Mouse (Mus musculus) Patski (cell line): ENCODE results near the gene Paf1. TPM values are rescaled to one million over a fixed set of nuclear protein-coding genes. Genes with fewer than 3 reads are reported as not detected.

ENCODE experiments used
- ATAC-seq: fragments of 100-300 bp; one replicate; pipeline ENCODE4 v1.8.0; 2021
- CTCF ChIA-PET: fragments of 350-600 bp; sonication (Branson Sonifier 250); formaldehyde crosslinking; loops from one replicate; lab custom pipeline; 2022; ENCODE audit warnings: inconsistent platforms; lab: Charles Lee
- POLR2A ChIA-PET: fragments of 350-600 bp; sonication (Branson Sonifier 250); formaldehyde crosslinking; loops from one replicate; lab custom pipeline; 2022; ENCODE audit warnings: antibody characterized with exemption, inconsistent platforms; lab: Charles Lee
- DNase-seq: peaks from one replicate; pipeline ENCODE4 v3.0.0-alpha.2; 2011; ENCODE audit warnings: low read depth, low spot score
- H3K27me3 ChIP-seq: fragments of 371-371 bp; one replicate; pipeline ENCODE4 v1.5.1; 2021
- CTCF ChIP-seq: fragments of 100-300 bp; IDR thresholded peaks from one replicate; pipeline ENCODE4 v1.5.1; 2021
- in situ Hi-C: fragments of 300-500 bp; cut with MboI; formaldehyde crosslinking; loops from 3 replicates; pipeline ENCODE4 v1.11.1; 2018; ENCODE audit warnings: low pct_unique_long_range_greater_than_20kb, mixed read lengths
- polyA plus RNA-seq: library from polyadenylated mRNA; unstranded; gene quantifications from one replicate; pipeline ENCODE4 v1.2.3, GENCODE M21; 2021

The Paf1 gene
- polyA plus RNA-seq, 1 experiment from 2014 or later = 104 TPM

DNA sequence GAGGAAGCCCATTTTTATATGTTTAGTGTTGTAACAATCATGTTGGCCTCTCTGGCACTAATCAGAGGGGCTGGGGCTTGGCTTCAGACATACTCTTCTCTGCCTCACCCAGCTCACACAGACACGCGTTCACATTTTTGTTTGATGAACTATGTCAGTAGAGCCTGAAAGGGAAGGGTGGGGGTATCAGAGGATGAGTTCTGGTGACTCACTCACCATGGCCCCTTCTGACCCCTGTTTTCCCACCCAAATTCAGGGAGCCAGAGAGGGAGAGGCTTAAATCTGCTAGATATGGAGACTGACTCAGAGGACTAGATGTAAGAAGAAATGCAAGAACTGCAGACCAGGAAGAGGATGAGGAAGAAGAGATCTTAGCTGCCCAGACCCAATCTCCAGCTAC, 26.7 kb downstream of the Paf1 start:
- CTCF ChIA-PET = interaction anchor here (1.4 kb wide), 1 partner anchor 12 kb away, joined by 10 read pairs; no protein-coding TSS in a partner anchor
- in situ Hi-C loops = no loop called here
- TF ChIP-seq CTCF = no peak

DNA sequence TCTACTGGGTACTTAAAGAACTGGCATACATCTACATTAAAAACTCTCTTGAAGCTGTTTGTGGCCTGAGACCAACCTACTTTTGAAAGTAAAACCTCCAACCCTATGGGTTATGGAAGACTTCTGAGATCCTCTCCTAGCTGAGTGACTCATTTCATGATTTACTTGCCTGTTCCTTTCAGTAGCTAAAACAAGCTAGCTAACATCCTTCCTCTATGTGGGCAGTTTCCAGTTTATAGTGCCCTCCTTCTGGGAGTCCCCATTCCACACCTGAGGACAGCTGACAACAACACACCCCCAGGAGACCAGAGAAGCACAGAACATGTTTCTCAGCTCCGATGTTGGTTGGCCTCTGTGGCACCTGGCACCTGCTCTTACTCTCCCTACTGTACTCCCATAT, 30.3 kb downstream of the Paf1 start:
- ChIA-PET CTCF (interaction anchor here (1.0 to 1.6 kb wide), 2 partner anchors 14 to 174 kb away, joined by 3 read pairs; partner anchors contain the start of gene Gmfg), POLR2A (interaction anchor here (1.1 kb wide), 1 partner anchor 12 kb away, joined by 6 read pairs; no protein-coding TSS in a partner anchor)
- DNase-seq = no peak
- no peaks in the 10 kb centered on the region for H3K27me3 ChIP-seq
- in situ Hi-C loops = no loop called here
- TF ChIP-seq CTCF = no peak
- ATAC-seq = no peak

More for the DNA sequence above, 26.7 kb downstream of the Paf1 start:
- POLR2A ChIA-PET = interaction anchor here (0.5 kb wide), 1 partner anchor 1358 kb away, joined by 3 read pairs; no protein-coding TSS in a partner anchor
- ATAC-seq (peak; percentile 4), DNase-seq (no peak)
- no peaks in the 10 kb centered on the region for H3K27me3 ChIP-seq

DNA sequence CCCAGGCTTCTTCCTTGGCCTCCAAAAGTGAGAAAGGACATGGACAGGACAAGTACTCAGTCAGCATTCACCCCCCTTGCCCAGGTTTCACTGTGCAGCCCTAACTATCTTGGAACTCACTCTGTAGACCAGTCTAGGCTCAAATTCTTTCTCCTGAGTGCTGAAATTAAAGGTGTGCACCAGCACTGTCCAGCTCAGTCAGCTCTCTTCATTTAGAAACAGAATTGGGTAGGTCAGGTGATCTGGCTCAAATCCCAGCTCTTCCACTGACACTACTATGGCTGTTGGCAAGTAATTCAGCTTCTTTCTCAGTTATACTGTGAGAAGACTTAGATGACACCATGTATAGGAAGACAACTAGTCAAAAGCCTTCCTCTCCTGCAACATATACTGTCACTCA, 35.0 kb downstream of the Paf1 start:
- in situ Hi-C loops = no loop called here
- DNase-seq (no peak), ATAC-seq (no peak)
- TF ChIP-seq CTCF = no peak
- POLR2A ChIA-PET = no interaction called here
- CTCF ChIA-PET = no interaction called here
- H3K27me3 ChIP-seq = no peaks in the 10 kb centered on the region

DNA sequence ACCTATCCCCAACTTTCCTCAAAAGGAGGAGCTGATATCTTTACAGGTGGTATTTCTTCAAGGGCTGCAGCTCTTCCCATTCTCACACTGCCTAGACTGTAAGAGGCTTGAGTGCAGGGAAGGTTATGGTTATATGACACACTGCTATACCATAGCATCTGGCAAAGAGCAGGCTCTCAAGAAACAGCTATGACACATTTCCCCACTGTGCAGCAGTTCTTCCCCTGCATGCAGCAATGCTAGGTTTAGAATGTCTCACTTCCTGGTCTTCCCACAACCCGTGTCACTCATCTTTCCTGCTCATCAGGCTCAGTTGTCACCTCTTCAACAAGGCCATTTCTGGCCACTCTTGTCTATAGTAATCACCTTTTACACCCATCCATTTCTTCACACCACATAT, 37.8 kb downstream of the Paf1 start:
- no peaks in the 10 kb centered on the region for H3K27me3 ChIP-seq
- ChIA-PET POLR2A (no interaction called here), CTCF (interaction anchor here (2.9 kb wide), 1 partner anchor 11 kb away, joined by 10 read pairs; no protein-coding TSS in a partner anchor)
- in situ Hi-C loops = no loop called here
- ATAC-seq (no peak), DNase-seq (no peak)
- no peak for TF ChIP-seq CTCF

DNA sequence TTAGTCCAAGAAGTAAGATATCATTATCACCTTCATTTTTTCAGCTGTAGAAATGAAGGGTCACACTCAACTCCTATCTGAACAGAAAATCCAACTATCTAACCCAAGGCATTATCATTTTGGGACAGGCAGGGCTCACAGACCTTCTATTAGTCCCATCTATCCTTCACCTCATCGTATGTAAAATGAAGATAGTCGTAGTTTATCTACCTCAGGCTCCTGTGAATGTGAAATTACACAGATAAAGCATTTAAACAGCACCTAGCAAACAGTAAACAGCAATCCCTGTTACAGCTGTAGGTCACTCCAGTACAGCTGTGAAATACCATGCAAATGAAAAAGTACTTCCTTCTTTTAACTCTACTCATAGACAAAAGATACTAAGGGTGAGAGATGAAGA, 39.5 kb downstream of the Paf1 start:
- ATAC-seq (no peak), DNase-seq (no peak)
- CTCF ChIA-PET = interaction anchor here (0.8 to 2.9 kb wide), 7 partner anchors 10 to 46 kb away, joined by 3 to 10 read pairs (median 3); no protein-coding TSS in a partner anchor
- no peak for TF ChIP-seq CTCF
- H3K27me3 ChIP-seq = no peaks in the 10 kb centered on the region
- POLR2A ChIA-PET = no interaction called here
- in situ Hi-C loops = no loop called here

DNA sequence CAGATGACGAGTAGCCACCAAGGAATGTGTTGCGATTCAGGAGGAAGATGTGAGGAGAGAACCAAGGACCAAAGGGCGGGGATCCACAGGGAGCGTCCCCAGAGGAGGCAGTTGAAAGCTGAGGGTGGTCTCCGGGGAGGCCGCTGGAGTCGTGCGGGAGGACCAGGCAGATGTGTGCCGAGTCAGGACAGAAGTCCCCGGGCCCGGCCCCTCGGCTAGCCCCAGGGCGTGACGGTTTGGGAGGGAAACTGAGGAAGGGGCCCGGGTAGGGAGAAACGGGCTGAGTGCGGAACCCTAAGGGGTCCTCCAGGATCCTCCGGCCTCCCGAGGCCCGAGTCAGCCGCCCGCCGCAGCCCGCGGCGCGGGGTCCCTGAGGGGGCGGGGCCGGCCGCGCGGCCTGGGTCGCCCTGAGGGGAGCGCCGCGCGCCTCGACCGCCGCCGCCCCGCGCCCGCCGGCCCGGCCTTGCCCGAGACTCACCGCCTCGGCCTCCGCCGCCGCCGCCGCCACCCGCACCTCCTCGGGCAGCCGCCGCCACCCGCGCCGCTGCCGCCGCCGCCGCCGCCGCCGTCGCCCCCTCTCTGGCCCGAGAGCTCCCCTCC, 43.0 kb downstream of the Paf1 start:
- DNase-seq (no peak), ATAC-seq (no peak)
- no peaks in the 10 kb centered on the region for H3K27me3 ChIP-seq
- POLR2A ChIA-PET = interaction anchor here (0.6 kb wide), 1 partner anchor 833 kb away, joined by 6 read pairs; no protein-coding TSS in a partner anchor
- CTCF ChIA-PET = interaction anchor here (1.9 kb wide), 1 partner anchor 21 kb away, joined by 5 read pairs; no protein-coding TSS in a partner anchor
- TF ChIP-seq CTCF = no peak
- in situ Hi-C loops = no loop called here

DNA sequence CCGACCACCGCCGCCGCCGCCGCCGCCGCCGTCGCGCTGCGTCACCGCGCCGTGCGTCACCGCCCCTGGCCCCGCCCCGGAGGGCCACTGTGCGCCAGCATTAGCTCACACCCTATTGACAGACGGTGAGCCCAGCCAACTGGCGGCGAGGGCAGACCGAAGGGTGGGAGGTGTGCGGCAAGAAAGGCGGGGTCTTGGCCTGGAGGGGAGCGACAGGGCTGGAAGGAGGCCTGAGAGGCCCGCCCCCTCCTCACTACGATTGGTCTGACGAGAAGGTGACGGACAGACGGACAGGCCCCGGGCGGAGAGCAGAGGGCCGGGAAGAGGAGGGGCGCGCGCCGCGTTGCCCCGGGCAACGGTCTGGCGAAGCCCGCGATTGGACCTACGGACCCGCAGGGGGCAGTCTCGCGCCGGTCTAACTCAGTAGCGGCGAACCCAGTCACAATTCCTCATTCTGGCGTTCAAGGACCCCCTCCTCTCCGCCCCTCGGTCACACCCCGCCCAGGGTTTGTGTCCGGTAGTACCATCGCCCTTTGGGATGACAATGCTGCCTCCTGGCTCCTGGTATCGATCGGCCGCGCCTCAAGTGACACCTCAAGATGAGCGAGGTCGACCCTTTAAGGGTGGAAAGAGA, 43.6 kb downstream of the Paf1 start:
- in situ Hi-C loops = no loop called here
- ChIA-PET POLR2A (no interaction called here), CTCF (interaction anchor here (1.0 to 1.9 kb wide), 5 partner anchors 10 to 305 kb away, joined by 3 to 12 read pairs (median 5); partner anchors contain the start of genes Mrps12 and Sars2)
- TF ChIP-seq CTCF = peak; percentile 92
- ATAC-seq (peak; percentile 98), DNase-seq (peak; percentile 94)
- H3K27me3 ChIP-seq = no peaks in the 10 kb centered on the region

DNA sequence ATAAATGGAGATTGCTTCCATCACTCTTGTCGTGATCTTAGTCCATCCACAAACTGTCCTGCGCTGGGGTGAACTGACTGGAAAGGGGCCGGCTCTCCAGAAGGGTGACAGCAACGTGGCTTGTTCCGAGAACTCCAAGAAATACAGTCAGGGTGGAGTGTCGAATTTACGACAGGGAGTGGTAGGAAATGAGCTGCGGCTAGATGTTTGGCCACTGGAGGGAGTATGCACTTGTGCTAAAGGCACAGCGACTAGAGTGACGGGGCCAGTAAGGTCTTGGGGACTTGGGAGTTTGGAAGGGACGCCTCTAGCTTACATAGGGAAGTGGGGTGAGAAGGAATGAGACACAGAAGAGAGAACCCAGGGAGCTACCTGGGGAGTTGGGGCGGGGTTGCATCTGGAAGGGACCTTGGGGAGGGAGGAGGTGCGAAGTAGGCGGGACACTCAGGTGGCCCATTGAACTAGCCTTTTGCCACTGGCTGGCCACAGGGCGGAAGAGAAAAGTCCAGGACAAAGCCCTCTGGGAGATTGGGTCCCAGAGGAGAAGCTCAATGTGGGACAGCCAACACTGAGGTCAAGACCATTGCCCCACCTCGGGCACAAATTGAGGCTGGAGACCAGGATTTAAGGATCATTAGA, 44.3 kb downstream of the Paf1 start, which contains the start of gene Gmfg:
Gene Gmfg (plus strand): TSS at position 516 of the 639 bp plus-strand sequence.
- ATAC-seq = peak; percentile 63
- TF ChIP-seq CTCF = peak; percentile 63
- peak; percentile 56 for DNase-seq
- ChIA-PET CTCF (interaction anchor here (1.0 to 1.9 kb wide), 8 partner anchors 10 to 305 kb away, joined by 3 to 12 read pairs (median 4); partner anchors contain the start of genes Med29, Mrps12, Paf1 and Sars2), POLR2A (no interaction called here)
- in situ Hi-C loops = no loop called here
- no peaks in the 10 kb centered on the region for H3K27me3 ChIP-seq

DNA sequence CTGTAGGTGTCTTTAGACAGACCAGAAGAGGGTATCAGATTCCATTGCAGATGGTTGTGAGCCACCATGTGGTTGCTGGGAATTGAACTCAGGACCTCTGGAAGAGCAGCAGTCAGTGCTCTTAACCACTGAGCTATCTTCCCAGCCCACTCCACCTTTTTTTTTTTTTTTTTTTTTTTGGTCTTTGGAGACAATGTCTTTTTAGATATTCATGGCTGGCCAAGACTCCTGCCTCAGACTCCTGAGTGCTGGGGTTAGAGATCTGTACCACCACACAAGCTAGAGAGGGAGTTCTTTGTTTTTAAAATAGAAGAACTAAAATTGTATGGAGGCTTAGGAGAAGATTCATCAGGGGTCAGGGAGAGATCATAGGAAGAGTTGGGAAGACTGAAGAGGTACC, 45.2 kb downstream of the Paf1 start:
- no peak for ATAC-seq
- no peaks in the 10 kb centered on the region for H3K27me3 ChIP-seq
- in situ Hi-C loops = no loop called here
- no peak for DNase-seq
- CTCF ChIA-PET = interaction anchor here (1.1 to 1.9 kb wide), 8 partner anchors 9 to 304 kb away, joined by 3 to 10 read pairs (median 4); partner anchors contain the start of genes Med29, Mrps12, Paf1 and Sars2
- no peak for TF ChIP-seq CTCF
- POLR2A ChIA-PET = interaction anchor here (0.6 kb wide), 1 partner anchor 270 kb away, joined by 3 read pairs; no protein-coding TSS in a partner anchor

DNA sequence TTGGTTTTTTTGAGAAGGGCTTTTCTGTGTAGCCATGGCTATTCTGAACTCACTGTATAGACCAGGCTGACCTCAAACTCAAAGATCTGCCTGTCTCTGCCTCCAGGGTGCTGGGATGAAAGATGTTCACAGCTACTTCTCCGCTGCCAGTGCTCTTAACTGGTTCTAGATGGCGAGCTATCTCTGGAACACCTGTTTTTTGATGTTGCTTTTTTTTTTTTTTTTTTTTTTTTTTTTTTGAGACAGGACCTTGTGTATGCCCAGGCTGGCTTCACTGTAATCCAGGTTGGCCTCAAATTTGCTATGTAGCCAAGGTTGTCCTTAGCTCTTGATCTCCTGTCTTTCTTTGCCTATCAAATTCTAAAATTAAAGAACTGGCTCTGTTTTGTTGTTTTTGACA, 46.0 kb downstream of the Paf1 start:
- CTCF ChIA-PET = interaction anchor here (1.3 kb wide), 1 partner anchor 162 kb away, joined by 7 read pairs; no protein-coding TSS in a partner anchor
- no peak for DNase-seq
- in situ Hi-C loops = no loop called here
- H3K27me3 ChIP-seq = no peaks in the 10 kb centered on the region
- POLR2A ChIA-PET = interaction anchor here (0.7 kb wide), 1 partner anchor 162 kb away, joined by 7 read pairs; no protein-coding TSS in a partner anchor
- no peak for TF ChIP-seq CTCF
- ATAC-seq = no peak
